Mouse (Mus musculus): Measurements from ENCODE around the gene Zfp629. TPM values are rescaled to one million over a fixed set of nuclear protein-coding genes. Genes with fewer than 3 reads are reported as not detected.
"Not testable (repeated sequence)": the region's sequence is repeated elsewhere in the genome, so short reads cannot be mapped to it uniquely, and the experiment has no call there.

Zfp629 gene
- total and polyA plus RNA-seq, 2 experiments from 2014 or later = 11.3 to 22.0 TPM

DNA sequence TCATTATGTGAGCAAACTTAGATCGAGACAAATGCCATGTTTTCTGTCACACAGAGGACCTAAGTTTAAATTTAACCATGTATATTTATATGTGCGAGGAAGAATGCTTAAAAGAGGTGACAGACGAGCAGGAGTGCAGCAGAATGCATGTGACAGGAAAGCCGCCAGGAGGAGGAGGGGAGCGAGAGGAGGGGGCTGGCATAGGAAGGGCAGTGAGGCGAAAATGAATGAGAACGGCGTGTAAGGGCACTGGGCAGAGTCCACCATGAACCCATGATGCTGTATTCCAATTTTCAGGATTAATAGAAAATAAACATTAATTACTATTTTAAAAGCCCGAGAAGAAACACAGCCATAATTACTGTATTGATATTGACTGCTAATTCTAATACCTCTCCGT is 38.7 kb upstream of the Zfp629 start:
- ATAC-seq (ENCODE audit: insufficient read depth, low read depth) (no peak), DNase-seq (ENCODE audit: low spot score) (no peak)
- Histone ChIP-seq H3K36me3 (replicated peaks; ENCODE audit: control insufficient read depth, insufficient read depth, low read length) (no peaks in the 10 kb centered on the region), H3K9me3 (replicated peaks; ENCODE audit: control insufficient read depth, low read length) (no peaks in the 10 kb centered on the region), H3K27ac (ENCODE audit: low read depth) (no peak overlapping the region), H3K4me2 (ENCODE audit: low read depth, low read length) (no peak overlapping the region), H3K4me1 (ENCODE audit: control insufficient read depth, insufficient read depth) (no peaks in the 10 kb centered on the region), H3K9ac (replicated peaks; ENCODE audit: low read depth, low read length) (no peak overlapping the region), H3K27me3 (ENCODE audit: control insufficient read depth, insufficient read depth, low read length) (no peaks in the 10 kb centered on the region; the same call in 1 of the 2 replicates), H3K4me3 (ENCODE audit: low read depth, low read length) (no peak overlapping the region)
- WGBS = 70% methylated on average over 10 of the region's 10 CpGs
- no peak for TF ChIP-seq EP300 (IDR thresholded peaks at IDR 0.05; ENCODE audit: low read depth)
- no peak for TF ChIP-seq CTCF (IDR thresholded peaks at IDR 0.05; ENCODE audit: low read depth)

DNA sequence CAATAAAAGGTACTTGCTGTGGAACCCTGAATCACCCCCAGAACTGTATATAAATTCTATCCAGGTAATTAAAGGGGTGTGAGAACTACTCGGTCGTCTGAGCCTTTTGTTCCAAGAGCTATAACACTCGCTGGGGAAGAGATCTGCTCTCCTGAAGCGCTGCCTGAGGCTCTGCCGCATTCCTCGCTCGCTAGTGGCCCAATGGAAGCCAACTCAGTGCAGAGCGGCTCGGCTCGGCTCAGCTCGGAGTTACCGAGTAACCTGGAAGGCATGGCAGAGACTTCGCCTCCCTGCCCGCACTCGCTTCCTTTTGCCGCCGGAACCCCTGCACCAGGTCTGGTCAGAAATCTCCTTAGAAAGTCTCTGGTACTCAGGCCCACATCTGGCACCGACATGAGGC is 36.5 kb upstream of the Zfp629 start:
- DNase-seq (ENCODE audit: low spot score) (no peak), ATAC-seq (ENCODE audit: insufficient read depth, low read depth) (0 out of 2 replicates have a peak, but pooled peaks have one; percentile 33)
- no peak overlapping the region for H3K9ac ChIP-seq (replicated peaks; ENCODE audit: low read depth, low read length)

DNA sequence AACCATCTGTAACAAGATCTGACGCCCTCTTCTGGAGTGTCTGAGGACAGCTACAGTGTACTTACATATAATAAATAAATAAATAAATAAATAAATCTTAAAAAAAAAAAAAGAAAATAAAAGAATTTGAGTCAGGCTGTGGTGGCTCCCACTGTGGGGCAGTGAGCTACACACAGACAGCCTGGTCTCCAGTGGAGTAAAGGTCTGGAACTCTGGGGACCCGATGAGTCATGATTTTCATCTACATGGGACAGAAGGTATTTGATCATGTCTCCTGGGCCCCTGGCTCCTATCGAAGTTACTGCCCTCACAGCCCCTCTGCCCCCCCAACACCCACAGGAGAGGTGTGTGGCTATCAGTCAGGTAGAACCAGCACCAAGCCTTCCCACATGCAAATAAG is 36.0 kb upstream of the Zfp629 start:
- ATAC-seq (ENCODE audit: insufficient read depth, low read depth) = no peak
- no peak for DNase-seq (ENCODE audit: low spot score)
- H3K36me3 ChIP-seq (replicated peaks; ENCODE audit: control insufficient read depth, insufficient read depth, low read length) = no peaks in the 10 kb centered on the region
- no peak overlapping the region for H3K4me3 ChIP-seq (ENCODE audit: low read depth, low read length)
- no peaks in the 10 kb centered on the region; the same call in 1 of the 2 replicates for H3K27me3 ChIP-seq (ENCODE audit: control insufficient read depth, insufficient read depth, low read length)
- WGBS = 73% methylated on average over 2 of the region's 3 CpGs
- TF ChIP-seq CTCF (IDR thresholded peaks at IDR 0.05; ENCODE audit: low read depth) (no peak), EP300 (IDR thresholded peaks at IDR 0.05; ENCODE audit: low read depth) (no peak)
- H3K4me2 ChIP-seq (ENCODE audit: low read depth, low read length) = peak overlapping the region; percentile 57
- no peak overlapping the region for H3K27ac ChIP-seq (ENCODE audit: low read depth)
- H3K4me1 ChIP-seq (ENCODE audit: control insufficient read depth, insufficient read depth) = no peaks in the 10 kb centered on the region
- no peak overlapping the region for H3K9ac ChIP-seq (replicated peaks; ENCODE audit: low read depth, low read length)
- no peaks in the 10 kb centered on the region for H3K9me3 ChIP-seq (replicated peaks; ENCODE audit: control insufficient read depth, low read length)

More for the DNA sequence above, 36.5 kb upstream of the Zfp629 start:
- H3K4me1 ChIP-seq (ENCODE audit: control insufficient read depth, insufficient read depth) = no peaks in the 10 kb centered on the region
- no peaks in the 10 kb centered on the region; the same call in 1 of the 2 replicates for H3K27me3 ChIP-seq (ENCODE audit: control insufficient read depth, insufficient read depth, low read length)
- no peaks in the 10 kb centered on the region for H3K36me3 ChIP-seq (replicated peaks; ENCODE audit: control insufficient read depth, insufficient read depth, low read length)
- TF ChIP-seq EP300 (IDR thresholded peaks at IDR 0.05; ENCODE audit: low read depth) = no peak
- TF ChIP-seq CTCF (IDR thresholded peaks at IDR 0.05; ENCODE audit: low read depth) = no peak
- H3K4me3 ChIP-seq (ENCODE audit: low read depth, low read length) = no peak overlapping the region; the same call in 1 of the 2 replicates
- no peaks in the 10 kb centered on the region for H3K9me3 ChIP-seq (replicated peaks; ENCODE audit: control insufficient read depth, low read length)
- no peak overlapping the region for H3K27ac ChIP-seq (ENCODE audit: low read depth)
- peak overlapping the region; percentile 57 for H3K4me2 ChIP-seq (ENCODE audit: low read depth, low read length)
- WGBS = 11% methylated on average over 18 of the region's 18 CpGs

DNA sequence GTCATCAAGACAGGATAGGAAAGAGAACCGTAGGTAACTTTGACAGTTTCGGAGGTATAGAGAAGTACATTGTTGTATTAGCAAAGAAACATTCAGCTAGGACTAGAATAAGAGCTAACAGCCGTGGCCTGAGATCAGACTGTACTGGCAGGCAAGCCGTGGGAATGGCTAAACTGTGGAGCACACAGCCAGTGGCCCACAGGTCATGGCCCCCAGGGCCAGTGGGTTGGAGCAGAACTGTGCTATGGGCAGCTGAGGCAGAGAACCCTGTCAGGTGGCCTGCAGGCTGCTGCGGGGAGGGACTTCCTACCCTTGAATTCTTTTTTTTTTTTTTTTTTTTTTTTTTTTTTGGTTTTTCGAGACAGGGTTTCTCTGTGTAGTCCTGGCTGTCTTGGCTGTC is 33.6 kb upstream of the Zfp629 start:
- WGBS = 73% methylated on average over 6 of the region's 6 CpGs
- H3K4me3 ChIP-seq (ENCODE audit: low read depth, low read length) = no peak overlapping the region
- TF ChIP-seq EP300 (IDR thresholded peaks at IDR 0.05; ENCODE audit: low read depth) = no peak
- no peak for TF ChIP-seq CTCF (IDR thresholded peaks at IDR 0.05; ENCODE audit: low read depth)
- H3K4me1 ChIP-seq (ENCODE audit: control insufficient read depth, insufficient read depth) = no peaks in the 10 kb centered on the region
- DNase-seq (ENCODE audit: low spot score) (no peak), ATAC-seq (ENCODE audit: insufficient read depth, low read depth) (no peak)
- H3K4me2 ChIP-seq (ENCODE audit: low read depth, low read length) = no peak overlapping the region
- no peak overlapping the region for H3K27ac ChIP-seq (ENCODE audit: low read depth)
- H3K36me3 ChIP-seq (replicated peaks; ENCODE audit: control insufficient read depth, insufficient read depth, low read length) = no peaks in the 10 kb centered on the region
- peaks cover 3% of the 10 kb centered on the region; the same call in 1 of the 2 replicates for H3K27me3 ChIP-seq (ENCODE audit: control insufficient read depth, insufficient read depth, low read length)
- no peaks in the 10 kb centered on the region for H3K9me3 ChIP-seq (replicated peaks; ENCODE audit: control insufficient read depth, low read length)
- no peak overlapping the region for H3K9ac ChIP-seq (replicated peaks; ENCODE audit: low read depth, low read length)

DNA sequence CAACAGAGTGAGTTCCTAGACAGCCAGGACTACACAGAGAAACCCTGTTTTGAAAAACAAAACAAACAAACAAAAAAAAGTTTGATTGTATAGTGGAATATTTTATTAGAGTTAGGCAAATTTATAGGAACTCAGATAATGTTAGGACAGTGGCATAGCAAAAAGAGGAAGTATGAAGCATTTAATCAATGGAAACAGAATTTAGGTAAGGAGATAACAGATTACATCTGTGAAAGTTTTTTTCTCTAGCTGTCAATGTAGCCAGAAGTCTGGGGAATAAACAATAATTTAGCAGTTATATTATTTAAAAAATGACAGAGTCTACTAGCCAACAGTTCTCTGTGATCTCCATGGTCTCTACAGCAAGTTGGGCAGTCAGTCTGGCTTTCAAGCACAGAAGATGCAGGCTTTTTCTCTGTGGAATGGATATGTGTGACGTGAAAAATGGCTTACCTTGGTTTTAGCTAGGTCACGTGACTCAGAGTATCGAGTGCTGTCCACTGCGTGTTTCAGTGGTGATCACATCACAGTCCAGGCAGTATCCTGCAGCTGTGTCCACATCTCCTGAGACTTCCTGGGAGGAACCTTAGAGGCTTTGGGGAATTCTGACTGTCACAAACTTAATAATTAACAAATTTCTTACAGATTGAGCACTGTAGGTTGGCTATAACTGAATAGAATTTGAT is 33.1 kb upstream of the Zfp629 start:
- Histone ChIP-seq H3K4me2 (ENCODE audit: low read depth, low read length) (no peak overlapping the region), H3K4me1 (ENCODE audit: control insufficient read depth, insufficient read depth) (no peaks in the 10 kb centered on the region), H3K36me3 (replicated peaks; ENCODE audit: control insufficient read depth, insufficient read depth, low read length) (no peaks in the 10 kb centered on the region), H3K9me3 (replicated peaks; ENCODE audit: control insufficient read depth, low read length) (no peaks in the 10 kb centered on the region), H3K27me3 (ENCODE audit: control insufficient read depth, insufficient read depth, low read length) (peaks cover 3% of the 10 kb centered on the region; the same call in 1 of the 2 replicates), H3K27ac (ENCODE audit: low read depth) (no peak overlapping the region), H3K4me3 (ENCODE audit: low read depth, low read length) (no peak overlapping the region), H3K9ac (replicated peaks; ENCODE audit: low read depth, low read length) (no peak overlapping the region)
- DNase-seq (ENCODE audit: low spot score) (no peak), ATAC-seq (ENCODE audit: insufficient read depth, low read depth) (no peak)
- 53% methylated on average over 4 of the region's 4 CpGs for WGBS
- TF ChIP-seq EP300 (IDR thresholded peaks at IDR 0.05; ENCODE audit: low read depth) (no peak), CTCF (IDR thresholded peaks at IDR 0.05; ENCODE audit: low read depth) (no peak)

DNA sequence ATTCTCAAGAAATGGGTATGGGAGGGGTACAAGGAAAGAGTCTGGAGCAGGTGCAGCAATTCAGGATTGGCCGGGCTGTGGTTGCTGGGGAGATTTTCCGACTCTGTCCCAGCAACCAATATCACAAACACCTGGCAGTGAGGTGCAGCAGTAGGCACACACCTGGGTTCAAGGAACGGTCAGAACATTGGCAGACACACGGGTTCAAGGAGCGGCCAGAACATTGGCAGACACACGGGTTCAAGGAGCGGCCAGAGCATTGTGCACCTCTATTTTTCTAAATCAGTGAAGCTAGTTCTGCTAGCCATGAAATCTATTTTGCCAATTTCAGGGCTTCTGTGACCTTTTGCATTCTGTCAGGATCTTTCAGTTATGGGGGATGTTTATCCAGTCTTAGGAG is 32.0 kb upstream of the Zfp629 start:
- DNase-seq (ENCODE audit: low spot score); H3K9ac ChIP-seq (replicated peaks; ENCODE audit: low read depth, low read length); H3K27me3 ChIP-seq (ENCODE audit: control insufficient read depth, insufficient read depth, low read length); H3K27ac ChIP-seq (ENCODE audit: low read depth); H3K4me2 ChIP-seq (ENCODE audit: low read depth, low read length); H3K4me3 ChIP-seq (ENCODE audit: low read depth, low read length); H3K9me3 ChIP-seq (replicated peaks; ENCODE audit: control insufficient read depth, low read length); H3K4me1 ChIP-seq (ENCODE audit: control insufficient read depth, insufficient read depth); H3K36me3 ChIP-seq (replicated peaks; ENCODE audit: control insufficient read depth, insufficient read depth, low read length); ATAC-seq (ENCODE audit: insufficient read depth, low read depth): not testable (repeated sequence)
- WGBS = 80% methylated on average over 7 of the region's 7 CpGs

Measured in heart, postnatal 0 days (tissue).